ENCODE assay signal across 9 mouse cellular contexts in genomic region chr5:115845635-115846174, GRCm38 (mm10). TPM values are rescaled to one million over a fixed set of nuclear protein-coding genes. Genes with fewer than 3 reads are reported as not detected.
DNase-seq lines count a peak whose midpoint lies in the region; ATAC-seq and TF ChIP-seq lines count a peak whose summit lies in the region.
"Had no signal": no experiment of that assay in that cellular context is flagged by ENCODE, and none has a peak within 500 bp of the region (broad histone marks: within the 10 kb centered on the region; RNA-seq: fewer than 3 reads in every experiment).

No protein-coding gene starts in this region.

- DNase-seq in testis, postnatal 14 days (ENCODE audit: low spot score), result no peak
- DNase-seq in forebrain, embryonic 14.5 days (ENCODE audit: low spot score), result no peak
- DNase-seq in layer of hippocampus, postnatal 36 days, result no peak
- DNase-seq in adrenal gland, adult 8-10 months, result no peak
- DNase-seq in thymus, postnatal 4 days, result no peak
- no peak for DNase-seq in Muller cell, postnatal 12 days (ENCODE audit: inconsistent ontology term)

- H3K4me2 ChIP-seq in forebrain, embryonic 14.5 days (ENCODE audit: low read length), result peak overlapping the region; percentile 85
- H3K4me2 ChIP-seq in liver, embryonic 12.5 days, result peak overlapping the region; percentile 71

- peak overlapping the region; percentile 94; the same call in 1 of the 2 replicates for H3K27ac ChIP-seq in testis, adult 2 months (ENCODE audit: control insufficient read depth, insufficient read depth, low read depth, low read length)
- H3K27ac ChIP-seq in forebrain, embryonic 14.5 days (ENCODE audit: low read depth, low read length), result no peak overlapping the region
- H3K27ac ChIP-seq in liver, embryonic 12.5 days, result peak overlapping the region; percentile 86
- H3K27ac ChIP-seq: layer of hippocampus, adult 2 months had no signal

- H3K27me3 ChIP-seq in testis, adult 2 months (ENCODE audit: control insufficient read depth, insufficient read depth, low read length), result no peaks in the 10 kb centered on the region
- no peaks in the 10 kb centered on the region for H3K27me3 ChIP-seq in forebrain, embryonic 14.5 days (replicated peaks; ENCODE audit: control insufficient read depth, insufficient read depth, low read length)
- no peaks in the 10 kb centered on the region for H3K27me3 ChIP-seq in liver, embryonic 12.5 days (replicated peaks)

- 37% methylated on average over 8 of the region's 8 CpGs for WGBS in forebrain, embryonic 14.5 days
- WGBS in liver, embryonic 12.5 days (ENCODE audit: insufficient replicate concordance), result 21% methylated on average over 8 of the region's 8 CpGs

- H3K9ac ChIP-seq in forebrain, embryonic 14.5 days (ENCODE audit: low read length), result peak overlapping the region; percentile 73
- H3K9ac ChIP-seq in liver, embryonic 12.5 days, result peak overlapping the region; percentile 99

- no peak for ATAC-seq in forebrain, embryonic 14.5 days
- no peak for ATAC-seq in liver, embryonic 12.5 days

- H3K4me3 ChIP-seq in testis, adult 2 months (ENCODE audit: control insufficient read depth, low read depth, low read length), result peak overlapping the region; percentile 99
- peak overlapping the region; percentile 63 for H3K4me3 ChIP-seq in forebrain, embryonic 14.5 days (ENCODE audit: low read depth, low read length)
- peak overlapping the region; percentile 92 for H3K4me3 ChIP-seq in liver, embryonic 12.5 days

- H3K4me1 ChIP-seq in testis, adult 2 months (ENCODE audit: control insufficient read depth, insufficient read depth, low read length), result peaks cover 15% of the 10 kb centered on the region
- H3K4me1 ChIP-seq in forebrain, embryonic 14.5 days (ENCODE audit: control insufficient read depth, insufficient read depth, low read length), result peaks cover 9% of the 10 kb centered on the region
- peaks cover 52% of the 10 kb centered on the region for H3K4me1 ChIP-seq in liver, embryonic 12.5 days

- no peak for TF ChIP-seq POLR2A in testis, adult 2 months (IDR thresholded peaks at IDR 0.05; ENCODE audit: control insufficient read depth, low read depth, low read length)

- H3K9me3 ChIP-seq in forebrain, embryonic 14.5 days (replicated peaks; ENCODE audit: control insufficient read depth, low read length), result no peaks in the 10 kb centered on the region
- H3K9me3 ChIP-seq in liver, embryonic 12.5 days (replicated peaks), result 0 out of 2 replicates have a peak, but pooled peaks cover 3% of the 10 kb centered on the region

- no peak for TF ChIP-seq CTCF in testis, adult 2 months (IDR thresholded peaks at IDR 0.05; ENCODE audit: control insufficient read depth, insufficient read depth, insufficient replicate concordance, low read depth, low read length)

- peaks cover 2% of the 10 kb centered on the region for H3K36me3 ChIP-seq in testis, adult 2 months (ENCODE audit: control insufficient read depth, insufficient read depth, low read length)
- peaks cover 6% of the 10 kb centered on the region for H3K36me3 ChIP-seq in forebrain, embryonic 14.5 days (ENCODE audit: control insufficient read depth, insufficient read depth, low read length)
- H3K36me3 ChIP-seq in liver, embryonic 12.5 days, result peaks cover 44% of the 10 kb centered on the region

RNA-seq across cellular contexts. Expression of gene Cit, which starts 0.6 kb away (rescaled TPM):
- 17.7 and 19.0 TPM in 2 replicates for polyA plus RNA-seq in testis, adult 2 months (2012; rRNA removed)
- 9.1 and 14.3 TPM in 2 replicates for polyA plus RNA-seq in forebrain, embryonic 14.5 days (2014; fragmentation: Nextera tagmentation; extraction: Ambion mirVana)
- polyA plus RNA-seq in liver, embryonic 12.5 days (2016; fragmentation: Nextera tagmentation; extraction: Ambion mirVana), result 55.8 and 58.4 TPM in 2 replicates
- total RNA-seq in layer of hippocampus, postnatal 36 days (2021), result 10 to 100 TPM; 58.6 to 59.0 TPM
- total RNA-seq in adrenal gland, adult 8-10 months (2022), result 1 to 10 TPM; 2.6 to 8.3 (median 6.3) TPM
